Mouse (Mus musculus) CH12.LX (cell line): ENCODE measurements at regions not wholly inside any gene's neighbourhood (a gene's known extent, or its start where the extent isn't known, plus 50 kb on each side); places are given as distances from the start of the nearest gene placed in this dataset.
A peak's percentile ranks its signal among the peaks of the same experiment; 100 is the strongest.

ENCODE experiments used
- CTCF ChIP-seq, 2 experiments: IDR thresholded peaks in 1 of 2; conservative IDR thresholded peaks in 1 of 2; 2 replicates each; pipeline ENCODE4 v1.5.1; 2011 to 2012; ENCODE audit warnings: low read depth in 2 of 2, low read length in 2 of 2, improper control_type of control experiment in 1 of 2, inconsistent platforms in 1 of 2, mild to moderate bottlenecking in 1 of 2, moderate library complexity in 1 of 2
- E2F4 ChIP-seq: IDR thresholded peaks from 2 replicates; pipeline ENCODE4 v1.6.1; 2011; ENCODE audit warnings: low read depth, low read length, improper control_type of control experiment; ENCODE audit not compliant: insufficient replicate concordance
- KAT2A ChIP-seq: IDR thresholded peaks from 2 replicates; pipeline ENCODE4 v1.6.1; 2012; ENCODE audit warnings: low read length, improper control_type of control experiment, inconsistent platforms; ENCODE audit not compliant: insufficient replicate concordance
- NRF1 ChIP-seq: IDR thresholded peaks from 2 replicates; pipeline ENCODE4 v1.6.1; 2014; ENCODE audit warnings: low read depth, mild to moderate bottlenecking, inconsistent platforms, low read length, improper control_type of control experiment, moderate library complexity
- POLR2A ChIP-seq: IDR thresholded peaks from 2 replicates; pipeline ENCODE4 v1.6.1; 2011; ENCODE audit warnings: low read depth, mild to moderate bottlenecking, improper control_type of control experiment, low read length

GRCm38 (mm10) chr6:31113558-31114326, 154.9 kb upstream of the Klf14 start:
- no peak for TF ChIP-seq CTCF (conservative IDR thresholded peaks at IDR 0.05 in 1 of 2, IDR thresholded peaks at IDR 0.05 in 1 of 2; ENCODE audit: low read depth in 2 of 2, low read length in 2 of 2)
- TF ChIP-seq POLR2A = no peak
- no peak for TF ChIP-seq KAT2A
- no peak for TF ChIP-seq E2F4
- TF ChIP-seq NRF1 = 0 out of 2 replicates have a peak, but pooled peaks have one; percentile 7
